Mouse (Mus musculus) frontal cortex, adult 2 months (tissue): ENCODE data around the gene Ccdc15. TPM values are rescaled to one million over a fixed set of nuclear protein-coding genes. Genes with fewer than 3 reads are reported as not detected.

Experiments used
- DNase-seq, 2 experiments: peaks; one replicate each; pipeline ENCODE4 v3.0.0; 2022; ENCODE audit warnings: low spot score in 1 of 2; ENCODE audit errors: extremely low spot score in 1 of 2
- polyA plus RNA-seq: library from polyadenylated mRNA; depleted of rRNA; stranded (reverse); fragments of >200 nt; gene quantifications from 2 replicates; pipeline ENCODE4 v1.2.3, GENCODE M21; 2012; rRNA removed

The Ccdc15 gene
- polyA plus RNA-seq, 1 experiment, result 1.6 TPM

- DNase-seq, result peak in 1 of 2 experiments; percentile 25
Measured at GRCm38 (mm10) chr9:37235951-37236737, 112.1 kb downstream of the Ccdc15 start.

- DNase-seq, result peak in 1 of 2 experiments; percentile 33
Measured at GRCm38 (mm10) chr9:37232201-37233195, 115.7 kb downstream of the Ccdc15 start.

- no peak for DNase-seq
Measured at GRCm38 (mm10) chr9:37230486-37231195, 117.6 kb downstream of the Ccdc15 start.

- peak; percentile 59 to 87 for DNase-seq
Measured at GRCm38 (mm10) chr9:37229880-37230325, 118.3 kb downstream of the Ccdc15 start.

Other genes with a start within 250 kb of the Ccdc15 start
- 49.7 and 58.9 TPM in 2 replicates for gene Pknox2, start 201.0 kb downstream of the Ccdc15 start, polyA plus RNA-seq
- 9.0 TPM in 2 replicates for gene Tmem218, start 140.2 kb downstream of the Ccdc15 start, polyA plus RNA-seq
- gene Slc37a2, start 92.7 kb downstream of the Ccdc15 start, polyA plus RNA-seq, result 2.7 and 3.1 TPM in 2 replicates
- 79.8 and 81.4 TPM in 2 replicates for gene Hepacam, start 18.9 kb upstream of the Ccdc15 start, polyA plus RNA-seq
- gene Robo4, start 53.5 kb upstream of the Ccdc15 start, polyA plus RNA-seq, result 5.6 and 5.8 TPM in 2 replicates
- 26.3 and 43.8 TPM in 2 replicates for gene Robo3, start 84.8 kb upstream of the Ccdc15 start, polyA plus RNA-seq
- 33.9 and 35.2 TPM in 2 replicates for gene Msantd2, start 140.9 kb upstream of the Ccdc15 start, polyA plus RNA-seq
- 28.9 and 31.3 TPM in 2 replicates for gene Esam, start 179.6 kb upstream of the Ccdc15 start, polyA plus RNA-seq
- 6.0 and 6.4 TPM in 2 replicates for gene Vsig2, start 190.8 kb upstream of the Ccdc15 start, polyA plus RNA-seq
- gene Nrgn, start 204.5 kb upstream of the Ccdc15 start, polyA plus RNA-seq, result 1,218 and 1,912 TPM in 2 replicates
- gene Siae, start 207.3 kb upstream of the Ccdc15 start, polyA plus RNA-seq, result 14.2 and 14.5 TPM in 2 replicates